Mouse (Mus musculus) CH12.LX (cell line): ENCODE data around the gene Gm20388.

Experiments
- CTCF ChIP-seq, 2 experiments: IDR thresholded peaks in 1 of 2; conservative IDR thresholded peaks in 1 of 2; 2 replicates each; pipeline ENCODE4 v1.5.1; 2011 to 2012; ENCODE audit warnings: low read depth in 2 of 2, low read length in 2 of 2, improper control_type of control experiment in 1 of 2, inconsistent platforms in 1 of 2, mild to moderate bottlenecking in 1 of 2, moderate library complexity in 1 of 2
- MAZ ChIP-seq: IDR thresholded peaks from 2 replicates; pipeline ENCODE4 v1.6.1; 2012; ENCODE audit warnings: low read depth, mild to moderate bottlenecking, inconsistent platforms, low read length, improper control_type of control experiment, moderate library complexity
- RAD21 ChIP-seq: IDR thresholded peaks from 2 replicates; pipeline ENCODE4 v1.6.1; 2011; ENCODE audit warnings: low read depth, mild to moderate bottlenecking, low read length, improper control_type of control experiment, moderate library complexity
- USF1 ChIP-seq: IDR thresholded peaks from 2 replicates; pipeline ENCODE4 v1.6.1; 2014; ENCODE audit warnings: low read depth, mild to moderate bottlenecking, inconsistent platforms, low read length, improper control_type of control experiment

DNA sequence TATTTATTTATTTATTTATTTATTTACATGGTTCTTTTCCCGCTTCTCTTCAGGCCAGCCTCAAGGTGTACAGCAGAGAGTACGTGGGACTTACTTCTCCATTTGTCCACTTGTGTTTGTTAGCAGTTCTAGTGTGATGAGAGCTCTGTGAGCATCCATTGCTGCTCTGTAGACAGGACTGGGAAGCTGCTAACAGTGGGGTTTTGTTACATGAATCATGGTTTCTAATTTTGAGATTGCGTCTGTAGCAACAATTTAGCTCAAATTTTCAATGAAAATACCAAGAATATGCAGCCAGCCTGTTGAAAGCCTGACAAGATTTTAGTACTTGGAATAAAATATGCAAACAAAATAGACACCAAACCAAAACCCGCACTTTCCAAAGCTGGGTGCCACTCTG, 14.8 kb downstream of the Gm20388 start:
- TF ChIP-seq CTCF (conservative IDR thresholded peaks at IDR 0.05 in 1 of 2, IDR thresholded peaks at IDR 0.05 in 1 of 2; ENCODE audit: low read depth in 2 of 2, low read length in 2 of 2) (no peak), USF1 (no peak), MAZ (no peak), RAD21 (no peak)
